Mouse (Mus musculus): ENCODE data around the gene Matn3.
"Not testable (repeated sequence)": the region's sequence is repeated elsewhere in the genome, so short reads cannot be mapped to it uniquely, and the experiment has no call there.

Gene Matn3

DNA sequence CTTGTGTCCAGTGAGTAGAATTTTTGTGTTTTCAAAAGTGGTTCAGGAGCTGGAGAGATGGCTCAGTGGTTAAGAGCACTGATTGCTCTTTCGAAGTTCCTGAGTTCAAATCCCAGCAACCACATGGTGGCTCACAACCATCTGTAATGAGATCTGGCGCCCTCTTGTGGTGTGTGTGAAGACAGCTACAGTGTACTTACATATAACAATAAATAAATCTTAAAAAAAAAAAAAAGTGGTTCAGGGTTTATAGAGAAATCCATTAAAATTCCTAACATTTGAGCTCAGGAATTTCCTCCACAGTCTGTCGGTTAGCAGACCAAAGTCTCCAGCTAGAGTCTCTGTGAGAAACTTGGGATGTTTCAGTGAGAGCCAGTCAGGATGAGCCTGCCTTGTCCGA, 11.5 kb upstream of the Matn3 start:
- not testable (repeated sequence) for DNase-seq (ENCODE audit: low read depth, low spot score)

DNA sequence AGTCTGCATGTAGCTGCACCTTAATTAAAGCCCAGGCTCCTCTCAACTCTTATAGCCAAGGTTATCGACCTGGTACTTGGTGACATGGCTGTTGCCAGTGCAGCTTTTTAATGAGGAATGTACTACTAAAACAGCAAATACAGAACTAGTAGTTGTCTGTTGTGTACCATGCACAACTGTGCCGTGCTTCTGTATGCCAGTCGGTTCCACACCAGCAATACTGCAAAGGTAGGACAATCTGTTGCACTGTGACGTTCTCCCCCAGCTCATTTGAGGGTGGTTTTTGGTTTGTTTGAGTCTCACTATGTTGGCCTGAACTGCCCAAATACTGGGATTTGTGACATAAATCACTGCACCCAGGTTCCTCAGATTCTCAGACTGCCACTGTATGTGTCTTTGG, 8.2 kb upstream of the Matn3 start:
- no peak for DNase-seq (ENCODE audit: low read depth, low spot score)

DNA sequence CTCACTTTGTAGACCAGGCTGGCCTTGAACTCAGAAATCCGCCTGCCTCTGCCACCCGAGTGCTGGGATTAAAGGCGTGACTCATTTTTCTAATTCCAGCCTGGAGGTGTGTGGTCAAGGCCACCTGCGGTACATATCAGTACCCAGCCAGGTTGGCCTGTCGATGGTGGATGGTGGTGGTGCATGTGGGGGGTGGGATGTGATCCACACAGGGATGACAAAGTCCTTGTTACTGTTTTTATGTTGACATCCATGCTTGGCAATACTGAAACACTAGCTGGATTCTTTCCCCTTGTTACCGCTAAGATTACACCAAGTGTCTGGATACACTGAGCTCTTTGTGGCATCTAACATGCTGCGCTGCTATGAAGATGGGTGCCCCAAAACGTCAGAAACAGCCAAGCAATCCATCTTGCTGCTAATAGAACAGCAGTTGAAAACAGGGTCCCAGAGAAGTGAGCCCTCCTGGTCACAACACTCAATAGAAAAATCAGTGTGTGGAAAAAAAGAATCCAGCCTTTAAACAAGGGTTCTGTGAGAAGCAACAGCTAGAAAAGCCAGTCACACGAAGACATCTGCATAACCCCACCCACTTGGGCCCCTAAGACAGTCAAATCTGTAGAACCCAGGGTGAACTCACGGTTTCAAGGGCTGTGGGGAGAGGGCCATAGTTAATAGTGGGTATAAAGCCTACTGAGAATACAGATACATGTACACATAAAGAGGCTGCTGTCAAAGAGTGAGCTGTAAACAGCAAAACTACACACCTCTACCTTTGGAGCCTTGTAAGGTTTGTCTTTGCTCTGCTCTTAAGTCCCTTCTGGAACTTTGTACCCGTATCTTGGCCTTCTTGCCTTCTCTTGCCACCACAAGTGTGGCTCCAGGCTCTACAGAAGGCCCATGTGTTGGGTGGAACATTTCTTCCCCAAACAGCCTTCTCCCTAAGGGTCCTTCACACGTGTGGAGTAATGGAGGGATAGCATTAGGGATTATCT, 7.4 kb upstream of the Matn3 start:
- no peak for DNase-seq (ENCODE audit: low read depth, low spot score)

DNA sequence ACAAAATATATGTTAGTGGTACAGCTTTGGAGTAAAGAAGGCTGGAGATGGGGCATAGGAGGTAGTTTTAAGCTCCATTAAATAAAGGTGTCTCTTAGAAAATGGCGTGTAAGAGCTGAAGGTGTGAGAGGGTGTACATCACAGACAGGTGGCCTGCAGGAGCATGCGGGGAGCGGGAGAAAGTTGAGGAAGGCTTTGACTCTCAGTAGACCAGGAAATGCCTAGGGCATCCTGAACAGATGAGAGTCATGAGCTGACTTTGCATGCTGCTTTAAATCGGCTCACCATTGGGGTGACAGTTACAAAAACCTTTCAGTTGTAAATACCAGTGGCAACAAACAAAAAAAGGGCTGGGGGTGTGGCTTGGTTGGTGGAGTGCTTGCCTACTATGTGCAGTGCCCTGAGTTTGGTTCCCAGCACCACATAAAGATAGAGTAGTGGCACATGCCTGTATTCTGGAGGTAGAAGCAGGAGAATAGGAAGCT, 6.6 kb upstream of the Matn3 start:
- no peak for DNase-seq (ENCODE audit: low read depth, low spot score)

DNA sequence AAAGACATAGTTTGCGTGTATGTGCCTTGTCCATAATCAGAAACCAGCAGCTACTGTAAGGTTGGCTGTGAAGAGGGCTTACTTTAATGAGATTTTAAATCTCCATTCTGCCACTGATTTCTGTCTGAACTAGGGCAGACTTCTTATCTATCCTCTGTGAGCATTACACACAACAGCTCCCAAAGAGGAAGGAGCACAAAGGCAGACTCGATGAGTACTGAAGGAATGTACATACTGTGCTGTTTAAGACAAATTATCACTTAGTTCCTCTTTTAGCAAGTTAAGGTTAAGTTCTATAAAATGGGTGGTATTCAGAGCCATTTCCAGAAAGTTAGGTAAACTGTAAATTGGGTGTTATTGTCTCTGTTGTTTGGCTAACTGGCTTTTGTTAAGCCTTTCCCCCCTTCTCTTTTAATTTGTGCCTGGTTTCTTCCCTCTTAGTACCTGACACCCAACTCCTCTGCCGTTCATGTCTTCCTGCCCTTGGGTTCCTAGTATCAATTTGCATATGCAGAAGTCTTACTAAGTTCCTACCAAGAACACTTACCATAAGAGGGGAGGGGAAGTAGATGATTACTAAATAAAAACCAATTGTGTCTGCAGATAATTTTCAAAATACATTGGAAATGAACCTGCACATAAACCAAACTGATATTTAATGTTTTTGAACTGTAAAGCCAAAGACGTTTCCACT, 5.9 kb upstream of the Matn3 start:
- DNase-seq (ENCODE audit: low read depth, low spot score): no peak

DNA sequence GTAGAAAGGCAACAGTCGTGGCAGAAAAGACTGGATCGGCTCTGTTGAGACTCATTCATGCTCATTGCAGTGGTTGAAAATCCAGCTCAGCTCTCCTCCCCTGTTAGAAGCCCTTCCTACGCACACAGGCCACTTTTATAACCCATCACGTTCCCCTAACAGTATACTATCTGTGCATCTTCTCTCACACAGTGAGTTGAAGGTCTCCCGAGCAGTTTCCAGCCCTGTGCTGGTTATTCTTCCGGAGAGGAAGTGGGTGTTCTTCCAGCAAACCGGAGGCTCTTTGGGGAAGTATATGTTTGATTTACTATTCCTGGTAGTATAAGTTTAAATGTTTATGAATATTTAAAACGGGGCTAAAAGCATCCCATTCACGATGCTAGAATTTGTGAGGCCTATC, 566 bp upstream of the Matn3 start:
- DNase-seq (ENCODE audit: low read depth, low spot score): no peak

DNA sequence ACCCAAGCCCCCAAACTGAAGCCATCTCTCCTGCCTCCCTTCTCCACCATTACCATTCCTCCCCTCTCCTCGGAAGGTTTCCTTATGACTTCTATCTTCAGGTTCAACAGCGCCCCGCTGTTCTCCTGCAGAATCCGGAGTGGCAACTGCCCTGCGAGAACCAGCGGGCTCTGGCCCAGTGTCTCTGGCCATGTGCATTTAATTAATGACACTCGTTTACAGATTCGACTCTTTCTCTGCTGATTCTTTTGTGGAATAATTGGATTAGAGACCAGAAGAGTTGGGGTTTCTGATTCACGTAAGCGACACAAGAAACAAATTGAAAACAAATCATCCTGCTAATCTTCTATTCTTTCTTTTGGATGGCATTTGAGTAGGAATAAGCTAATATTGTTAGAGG, 5.4 kb downstream of the Matn3 start:
- no peak for DNase-seq (ENCODE audit: low read depth, low spot score)

DNA sequence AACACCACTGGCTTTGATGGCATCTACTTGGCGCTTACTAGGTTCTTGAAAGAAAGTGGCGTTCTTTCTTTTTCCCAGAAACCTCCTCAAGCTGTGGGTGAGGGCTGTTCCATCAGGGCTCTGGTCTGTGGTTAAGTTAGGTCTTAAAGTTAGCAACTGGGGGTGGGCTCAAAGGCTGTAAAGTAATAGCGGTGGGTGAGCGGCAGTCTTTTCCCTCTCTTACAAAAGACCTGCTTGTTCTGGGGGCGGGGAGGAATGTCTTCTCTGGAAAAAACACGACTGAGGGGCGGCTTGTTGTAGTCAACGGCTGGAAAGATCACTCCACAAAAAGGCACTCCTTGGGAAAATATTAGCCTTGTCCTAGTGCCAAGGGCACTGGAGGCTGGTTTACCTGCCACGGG, 6.4 kb downstream of the Matn3 start:
- DNase-seq (ENCODE audit: low read depth, low spot score): no peak

DNA sequence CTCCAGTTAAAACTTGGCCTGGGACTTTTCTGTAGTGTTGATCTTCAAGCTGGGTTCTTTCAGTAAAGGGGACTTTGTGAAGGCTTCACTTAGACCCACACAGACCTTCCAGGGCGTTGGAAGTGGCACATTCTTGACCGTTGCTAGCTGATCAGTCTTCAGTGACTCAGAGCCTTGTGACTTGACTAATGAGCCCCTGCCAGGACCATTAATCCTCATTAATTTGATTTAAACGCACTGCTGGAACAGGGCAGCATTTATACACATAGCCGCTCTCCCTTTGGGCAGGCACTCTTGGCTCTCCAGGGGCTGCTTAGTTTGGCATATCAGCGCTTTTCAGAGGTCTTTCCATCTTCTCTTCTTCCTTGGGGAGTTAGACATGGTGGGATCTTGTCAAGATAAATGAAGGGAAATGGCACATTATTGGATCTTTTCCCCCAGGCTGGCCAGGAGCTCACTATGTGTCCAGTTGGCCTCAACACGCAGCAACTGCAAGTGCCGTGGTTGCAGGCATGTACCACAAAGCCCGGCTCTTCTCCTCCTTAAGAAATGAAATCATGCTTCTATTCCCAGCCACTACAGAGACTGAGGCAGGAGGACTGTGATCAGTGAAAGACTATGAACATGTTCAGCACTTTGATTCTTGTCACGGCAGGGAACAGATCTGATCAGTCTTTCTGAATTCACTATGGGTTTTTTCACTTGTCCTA, 14.0 kb downstream of the Matn3 start:
- DNase-seq (ENCODE audit: low read depth, low spot score): no peak

DNA sequence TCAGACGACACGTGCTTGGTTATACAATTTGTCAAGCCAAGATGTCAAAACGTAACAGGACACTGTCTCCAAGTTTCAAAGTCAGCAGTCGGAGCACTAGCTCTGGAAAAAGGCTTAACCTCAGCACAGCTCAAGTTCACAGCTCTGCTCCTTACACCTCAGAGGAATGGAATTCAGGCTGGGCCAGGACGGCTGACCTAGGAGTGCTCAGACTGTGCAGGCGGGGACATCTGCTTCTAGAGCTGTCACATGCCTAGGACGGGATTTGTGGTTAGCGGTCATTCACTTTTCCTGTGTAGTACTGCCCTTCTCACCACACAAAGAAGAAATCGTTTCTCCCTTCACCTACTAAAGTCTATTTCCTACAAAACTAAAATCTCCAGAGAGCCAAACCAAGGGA, 22.1 kb downstream of the Matn3 start:
- DNase-seq (ENCODE audit: low read depth, low spot score): peak; percentile 46

DNA sequence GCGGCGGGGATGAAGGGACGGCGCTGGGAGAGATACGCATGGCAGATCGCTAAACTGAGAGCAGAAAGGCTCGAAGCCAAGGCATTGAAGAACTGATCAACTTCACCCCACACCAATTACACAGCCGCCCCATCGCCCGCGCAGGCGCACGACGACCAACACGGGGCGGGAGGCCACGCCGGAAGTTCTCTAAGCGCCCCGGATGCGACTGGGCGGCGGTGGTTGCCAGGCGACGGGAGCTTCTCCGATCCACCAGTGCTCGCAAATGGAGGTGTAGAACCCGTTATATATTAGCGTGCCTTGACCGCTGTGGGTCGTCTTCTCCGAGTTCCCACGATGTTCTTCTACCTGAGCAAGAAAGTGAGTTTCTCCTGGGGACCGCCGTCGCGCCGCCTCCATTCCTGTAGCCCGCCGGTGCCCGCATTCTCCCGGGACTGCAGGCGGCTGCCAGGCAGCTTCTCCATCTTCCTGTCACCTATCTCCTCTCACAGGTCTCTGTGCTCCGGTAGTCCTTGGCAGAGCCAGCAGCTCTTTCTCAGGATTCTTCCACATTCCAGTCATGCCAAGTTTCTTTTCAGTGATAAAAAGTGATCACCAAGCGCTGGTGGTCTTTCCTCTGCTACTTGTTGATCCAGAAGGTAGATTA, 26.2 kb downstream of the Matn3 start, which contains the start of gene Wdr35:
Gene Wdr35, plus strand, starts transcription at position 73 of the 646 bp plus-strand sequence.
- DNase-seq (ENCODE audit: low read depth, low spot score): peak; percentile 72

DNA sequence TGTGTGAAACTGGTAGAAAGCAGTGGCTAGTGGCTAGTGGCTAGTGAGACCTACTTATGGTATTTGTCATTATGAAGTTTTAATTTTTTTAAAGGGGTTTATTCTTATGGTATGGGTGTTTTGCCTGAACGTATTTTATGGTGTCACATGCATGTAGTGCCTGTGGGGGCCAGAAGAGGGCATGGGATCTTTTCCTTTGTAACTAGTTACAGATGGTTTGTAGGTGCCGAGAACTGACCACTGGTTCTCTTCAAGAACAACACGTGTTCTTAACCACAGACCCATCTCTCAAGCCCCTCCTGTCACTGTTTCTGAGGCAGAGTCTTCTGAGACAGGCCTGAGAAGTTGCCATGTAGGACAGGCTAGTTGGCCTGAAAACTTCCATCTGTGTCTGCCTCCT, 27.3 kb downstream of the Matn3 start:
- DNase-seq (ENCODE audit: low read depth, low spot score): no peak

DNA sequence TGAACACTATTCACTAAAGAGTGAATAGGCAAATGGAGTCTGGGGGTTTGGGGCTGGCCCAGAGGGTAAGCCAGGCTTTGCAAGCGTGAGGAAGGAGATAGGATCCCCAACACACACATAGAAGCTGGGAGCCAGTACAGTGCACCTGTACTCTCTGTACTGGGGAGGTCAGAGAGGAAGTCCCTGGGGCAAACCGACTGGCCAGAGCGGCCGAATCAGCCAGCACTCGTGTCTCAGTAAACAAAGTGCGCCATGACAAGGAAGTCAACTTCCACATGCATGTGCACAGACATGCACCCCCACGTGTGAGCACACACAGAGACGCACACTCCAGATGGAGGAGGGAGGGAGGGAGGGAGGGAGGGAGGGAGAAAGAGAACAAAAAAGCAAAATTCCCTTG, 45.5 kb downstream of the Matn3 start:
- DNase-seq (ENCODE audit: low read depth, low spot score): no peak

DNA sequence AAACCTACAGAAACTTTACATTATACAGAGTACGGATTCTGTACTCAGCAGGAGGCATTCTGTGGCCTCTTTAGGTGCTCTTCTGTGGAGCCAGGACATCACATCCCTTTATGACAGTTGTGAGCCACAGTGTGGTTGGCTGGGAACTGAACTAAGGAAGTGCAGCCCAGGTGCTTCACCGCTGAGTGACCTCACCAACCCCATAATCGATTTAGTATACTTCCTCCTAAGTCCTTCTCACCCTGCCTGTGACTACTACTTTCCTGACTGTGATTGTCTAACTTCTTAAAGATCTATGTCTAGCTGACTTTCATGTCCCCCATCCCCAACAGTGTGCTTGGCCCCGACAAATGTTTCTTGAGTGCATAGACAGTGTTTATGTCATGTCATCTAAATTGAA, 50.6 kb downstream of the Matn3 start:
- DNase-seq (ENCODE audit: low read depth, low spot score): no peak

DNA sequence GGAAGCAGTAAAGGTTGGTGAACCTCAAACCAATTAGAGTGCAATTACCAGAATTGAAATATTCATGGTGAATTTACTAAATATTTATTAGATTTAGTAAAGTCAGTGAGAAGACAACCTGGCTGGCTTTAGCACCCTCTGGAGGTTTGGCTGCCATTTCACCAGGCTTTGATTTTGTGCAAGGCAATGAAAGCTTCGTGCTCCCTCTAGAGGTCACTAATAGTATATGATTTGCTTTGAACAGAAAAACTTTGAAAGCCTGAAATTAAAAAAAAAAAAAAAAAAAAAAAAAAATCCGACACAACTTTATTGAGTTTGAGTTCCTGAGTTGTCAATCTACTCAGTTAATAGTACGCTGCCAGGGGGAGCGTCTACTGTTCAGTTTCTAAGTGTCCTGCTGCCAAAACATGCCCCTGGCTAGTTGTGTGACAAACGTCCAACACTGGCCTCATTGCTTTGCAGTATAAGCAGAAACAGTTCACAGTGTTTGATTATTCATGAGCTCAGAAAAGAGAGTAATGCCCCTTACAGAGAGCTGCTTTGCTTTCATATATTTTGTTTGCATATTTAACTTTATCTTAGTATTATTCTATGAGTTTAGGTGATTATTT, 54.4 kb downstream of the Matn3 start:
- peak; percentile 73 for DNase-seq (ENCODE audit: low read depth, low spot score)

DNA sequence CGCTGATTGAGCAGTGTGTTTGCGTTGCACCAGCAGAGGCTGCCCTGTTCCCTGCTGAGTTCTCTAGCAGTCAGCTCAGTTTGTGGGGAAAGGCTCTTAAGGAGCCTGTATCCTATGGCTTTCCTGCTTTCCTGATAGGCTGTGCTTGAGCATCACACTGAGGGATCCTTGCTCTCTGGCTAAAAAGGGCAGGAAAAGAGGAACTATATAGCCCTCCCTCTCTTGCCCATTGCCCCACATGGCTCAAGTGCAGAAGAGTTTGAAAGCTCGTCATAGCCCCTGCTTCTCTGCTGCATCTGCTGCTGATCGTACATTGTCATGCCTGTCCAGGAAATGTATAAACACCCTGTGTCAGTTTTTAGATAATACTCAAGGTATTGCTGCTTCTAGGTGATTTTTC, 59.4 kb downstream of the Matn3 start:
- DNase-seq (ENCODE audit: low read depth, low spot score): no peak

DNA sequence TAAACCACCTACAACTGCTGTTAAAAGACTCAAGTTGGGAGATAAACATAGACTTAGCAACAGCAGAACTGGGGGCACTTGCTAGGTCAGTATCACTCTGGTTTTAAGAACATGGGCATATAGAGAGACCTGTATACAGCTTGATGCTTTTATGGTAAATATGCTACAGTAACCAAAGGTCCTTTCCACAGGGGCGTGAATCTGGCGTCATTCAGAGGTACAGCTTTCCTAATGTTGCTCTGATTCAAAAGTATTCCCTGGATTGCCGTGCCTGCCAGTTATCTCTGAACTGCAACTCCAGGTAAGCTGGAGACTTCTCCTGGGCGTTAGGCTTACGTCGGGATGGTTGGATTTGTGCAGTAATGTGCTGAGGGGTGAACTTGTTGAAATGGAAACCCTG, 60.1 kb downstream of the Matn3 start:
- no peak for DNase-seq (ENCODE audit: low read depth, low spot score)

DNA sequence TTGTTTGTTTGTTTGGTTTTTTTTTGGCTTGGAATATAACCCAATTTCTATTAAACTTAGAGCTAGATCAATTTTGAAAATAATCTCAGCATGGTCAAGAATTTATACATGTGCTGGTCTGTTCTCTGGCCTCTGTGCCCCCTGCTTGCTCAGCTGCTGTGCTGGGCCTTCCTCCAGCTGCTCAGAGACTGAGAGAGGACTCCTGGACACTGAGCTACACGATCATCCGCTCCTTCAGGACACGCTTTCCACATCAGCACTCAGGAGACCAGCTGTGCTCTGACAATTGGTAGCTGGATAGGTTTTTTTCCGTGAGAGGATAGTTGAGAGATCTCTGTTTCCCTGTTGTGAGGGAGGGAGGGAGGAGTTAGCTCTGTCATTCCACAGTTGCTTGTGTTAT, 62.6 kb downstream of the Matn3 start:
- no peak for DNase-seq (ENCODE audit: low read depth, low spot score)

DNA sequence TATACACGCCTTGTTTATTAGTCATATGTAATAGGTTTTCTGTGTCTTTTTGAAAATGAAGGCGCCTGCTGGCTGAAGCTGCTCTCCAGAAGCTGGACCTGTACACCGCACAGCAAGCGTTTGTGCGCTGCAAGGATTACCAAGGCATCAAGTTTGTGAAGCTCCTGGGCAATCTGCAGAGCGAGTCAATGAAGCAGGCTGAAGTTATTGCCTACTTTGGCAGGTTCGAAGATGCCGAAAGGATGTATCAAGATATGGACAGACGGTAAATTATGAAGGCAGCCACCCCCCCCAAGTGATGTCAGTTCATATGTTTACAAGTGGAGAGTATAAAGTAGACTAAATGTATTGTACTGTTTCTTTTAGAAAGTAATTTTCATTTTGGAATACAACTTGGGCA, 68.6 kb downstream of the Matn3 start:
- no peak for DNase-seq (ENCODE audit: low read depth, low spot score)

DNA sequence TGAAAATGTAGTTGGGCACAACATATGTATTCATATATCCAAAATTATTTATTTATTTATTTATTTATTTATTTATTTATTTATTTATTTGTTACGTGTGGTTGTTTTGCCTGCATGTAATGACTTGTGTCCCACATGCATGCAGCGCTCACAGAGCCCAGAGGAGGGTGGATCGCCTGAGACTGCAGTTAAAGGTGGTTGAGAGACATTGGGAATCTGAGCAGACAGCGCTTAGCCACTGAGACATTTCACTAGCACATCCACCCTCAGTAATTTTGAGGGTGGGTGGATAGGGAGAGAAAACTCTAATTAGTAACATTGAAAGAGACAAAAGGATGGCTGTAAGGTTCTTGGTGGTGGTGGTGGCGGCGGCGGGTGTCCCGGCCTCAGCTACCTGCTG, 72.7 kb downstream of the Matn3 start:
- no peak for DNase-seq (ENCODE audit: low read depth, low spot score)

DNA sequence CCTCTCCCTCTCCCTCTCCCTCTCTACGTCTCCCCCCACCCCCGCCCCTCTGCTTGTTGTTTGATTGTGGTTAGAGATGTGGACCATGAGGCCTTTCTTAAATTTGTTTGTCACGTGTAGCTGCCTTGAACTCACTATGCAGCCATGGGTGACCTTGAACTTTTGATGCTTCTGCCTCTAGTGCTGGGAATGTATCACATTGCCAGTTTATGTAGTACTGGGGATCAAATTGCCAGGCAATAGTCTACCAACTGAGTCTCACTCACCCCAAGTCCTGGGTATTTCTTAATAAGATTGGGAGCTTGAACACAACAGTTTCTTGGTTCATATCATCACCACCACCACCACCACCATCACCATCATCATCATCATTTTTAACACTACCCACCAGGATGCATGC, 73.3 kb downstream of the Matn3 start:
- DNase-seq (ENCODE audit: low read depth, low spot score): no peak
